Mouse (Mus musculus): ENCODE measurements around the gene Tdp1. TPM values are rescaled to one million over a fixed set of nuclear protein-coding genes. Genes with fewer than 3 reads are reported as not detected.

Gene Tdp1
- polyA plus RNA-seq, 1 experiment from 2014 or later: 46.7 TPM

- no peak overlapping the region for H3K4me3 ChIP-seq (ENCODE audit: low read length)
- peaks cover 14% of the 10 kb centered on the region for H3K36me3 ChIP-seq (ENCODE audit: control insufficient read depth, insufficient read depth, low read length)
Observed at GRCm38 (mm10) chr12:99917800-99918427, 33.6 kb downstream of the Tdp1 start.

GRCm38 (mm10) chr12:99919636-99920035, 35.3 kb downstream of the Tdp1 start:
- Histone ChIP-seq H3K4me1 (ENCODE audit: control insufficient read depth, insufficient read depth, low read depth, low read length) (peaks cover 10% of the 10 kb centered on the region), H3K27ac (ENCODE audit: low read depth, low read length) (no peak overlapping the region), H3K9me3 (ENCODE audit: control insufficient read depth, low read length) (no peaks in the 10 kb centered on the region), H3K4me2 (ENCODE audit: low read length) (no peak overlapping the region), H3K9ac (ENCODE audit: low read depth, low read length) (no peak overlapping the region), H3K4me3 (ENCODE audit: low read length) (no peak overlapping the region), H3K36me3 (ENCODE audit: control insufficient read depth, insufficient read depth, low read length) (peaks cover 7% of the 10 kb centered on the region; the same call in 1 of the 2 replicates), H3K27me3 (replicated peaks; ENCODE audit: control insufficient read depth, insufficient read depth, low read length) (no peaks in the 10 kb centered on the region)
- ATAC-seq: no peak
- 90% methylated on average over 3 of the region's 3 CpGs for WGBS

More at GRCm38 (mm10) chr12:99917800-99918427, 33.6 kb downstream of the Tdp1 start:
- no peak for ATAC-seq
- H3K4me1 ChIP-seq (ENCODE audit: control insufficient read depth, insufficient read depth, low read depth, low read length): no peaks in the 10 kb centered on the region
- H3K9me3 ChIP-seq (ENCODE audit: control insufficient read depth, low read length): no peaks in the 10 kb centered on the region
- 86% methylated on average over 15 of the region's 15 CpGs for WGBS
- H3K4me2 ChIP-seq (ENCODE audit: low read length): no peak overlapping the region
- no peak overlapping the region for H3K27ac ChIP-seq (ENCODE audit: low read depth, low read length)
- H3K9ac ChIP-seq (ENCODE audit: low read depth, low read length): no peak overlapping the region
- no peaks in the 10 kb centered on the region for H3K27me3 ChIP-seq (replicated peaks; ENCODE audit: control insufficient read depth, insufficient read depth, low read length)

GRCm38 (mm10) chr12:99921045-99921444, 36.7 kb downstream of the Tdp1 start:
- no peak for ATAC-seq
- no peak overlapping the region for H3K9ac ChIP-seq (ENCODE audit: low read depth, low read length)
- peaks cover 4% of the 10 kb centered on the region for H3K36me3 ChIP-seq (ENCODE audit: control insufficient read depth, insufficient read depth, low read length)
- no peak overlapping the region for H3K27ac ChIP-seq (ENCODE audit: low read depth, low read length)
- H3K27me3 ChIP-seq (replicated peaks; ENCODE audit: control insufficient read depth, insufficient read depth, low read length): no peaks in the 10 kb centered on the region
- H3K4me3 ChIP-seq (ENCODE audit: low read length): no peak overlapping the region
- peaks cover 10% of the 10 kb centered on the region for H3K4me1 ChIP-seq (ENCODE audit: control insufficient read depth, insufficient read depth, low read depth, low read length)
- H3K4me2 ChIP-seq (ENCODE audit: low read length): no peak overlapping the region
- WGBS: 86% methylated on average over 3 of the region's 3 CpGs
- no peaks in the 10 kb centered on the region for H3K9me3 ChIP-seq (ENCODE audit: control insufficient read depth, low read length)

- H3K9me3 ChIP-seq (ENCODE audit: control insufficient read depth, low read length): no peaks in the 10 kb centered on the region
- peaks cover 10% of the 10 kb centered on the region for H3K4me1 ChIP-seq (ENCODE audit: control insufficient read depth, insufficient read depth, low read depth, low read length)
- 17% methylated on average over 5 of the region's 5 CpGs for WGBS
- H3K4me3 ChIP-seq (ENCODE audit: low read length): no peak overlapping the region
- H3K36me3 ChIP-seq (ENCODE audit: control insufficient read depth, insufficient read depth, low read length): peaks cover 6% of the 10 kb centered on the region
- H3K27me3 ChIP-seq (replicated peaks; ENCODE audit: control insufficient read depth, insufficient read depth, low read length): no peaks in the 10 kb centered on the region
- no peak overlapping the region for H3K4me2 ChIP-seq (ENCODE audit: low read length)
- ATAC-seq: peak; percentile 91
- no peak overlapping the region for H3K9ac ChIP-seq (ENCODE audit: low read depth, low read length)
- H3K27ac ChIP-seq (ENCODE audit: low read depth, low read length): peak overlapping the region; percentile 65
Observed at GRCm38 (mm10) chr12:99923131-99923606, 38.9 kb downstream of the Tdp1 start.

GRCm38 (mm10) chr12:99923703-99924102, 39.4 kb downstream of the Tdp1 start:
- H3K27ac ChIP-seq (ENCODE audit: low read depth, low read length): peak overlapping the region; percentile 65
- 31% methylated on average over 5 of the region's 5 CpGs for WGBS
- peak; percentile 47; the same call in 1 of the 2 replicates for ATAC-seq

GRCm38 (mm10) chr12:99928311-99928710, 44.0 kb downstream of the Tdp1 start:
- no peak overlapping the region for H3K4me2 ChIP-seq (ENCODE audit: low read length)
- no peak for ATAC-seq
- WGBS: 91% methylated on average over 7 of the region's 7 CpGs
- no peaks in the 10 kb centered on the region for H3K9me3 ChIP-seq (ENCODE audit: control insufficient read depth, low read length)
- H3K27ac ChIP-seq (ENCODE audit: low read depth, low read length): no peak overlapping the region
- no peak overlapping the region for H3K9ac ChIP-seq (ENCODE audit: low read depth, low read length)
- no peak overlapping the region for H3K4me3 ChIP-seq (ENCODE audit: low read length)
- no peaks in the 10 kb centered on the region for H3K27me3 ChIP-seq (replicated peaks; ENCODE audit: control insufficient read depth, insufficient read depth, low read length)
- peaks cover 8% of the 10 kb centered on the region for H3K4me1 ChIP-seq (ENCODE audit: control insufficient read depth, insufficient read depth, low read depth, low read length)
- H3K36me3 ChIP-seq (ENCODE audit: control insufficient read depth, insufficient read depth, low read length): peaks cover 6% of the 10 kb centered on the region; the same call in 1 of the 2 replicates

More at GRCm38 (mm10) chr12:99923703-99924102, 39.4 kb downstream of the Tdp1 start:
- H3K4me2 ChIP-seq (ENCODE audit: low read length): no peak overlapping the region
- no peak overlapping the region for H3K9ac ChIP-seq (ENCODE audit: low read depth, low read length)
- no peak overlapping the region for H3K4me3 ChIP-seq (ENCODE audit: low read length)
- no peaks in the 10 kb centered on the region for H3K9me3 ChIP-seq (ENCODE audit: control insufficient read depth, low read length)
- no peaks in the 10 kb centered on the region for H3K27me3 ChIP-seq (replicated peaks; ENCODE audit: control insufficient read depth, insufficient read depth, low read length)
- peaks cover 6% of the 10 kb centered on the region for H3K36me3 ChIP-seq (ENCODE audit: control insufficient read depth, insufficient read depth, low read length)
- peaks cover 10% of the 10 kb centered on the region for H3K4me1 ChIP-seq (ENCODE audit: control insufficient read depth, insufficient read depth, low read depth, low read length)

- no peaks in the 10 kb centered on the region for H3K4me1 ChIP-seq (ENCODE audit: control insufficient read depth, insufficient read depth, low read depth, low read length)
Observed at GRCm38 (mm10) chr12:99929160-99929559, 44.8 kb downstream of the Tdp1 start.

GRCm38 (mm10) chr12:99932245-99932644, 47.9 kb downstream of the Tdp1 start:
- Histone ChIP-seq H3K9me3 (ENCODE audit: control insufficient read depth, low read length) (no peaks in the 10 kb centered on the region), H3K4me3 (ENCODE audit: low read length) (no peak overlapping the region), H3K9ac (ENCODE audit: low read depth, low read length) (no peak overlapping the region), H3K27ac (ENCODE audit: low read depth, low read length) (no peak overlapping the region), H3K4me2 (ENCODE audit: low read length) (no peak overlapping the region), H3K27me3 (replicated peaks; ENCODE audit: control insufficient read depth, insufficient read depth, low read length) (no peaks in the 10 kb centered on the region), H3K4me1 (ENCODE audit: control insufficient read depth, insufficient read depth, low read depth, low read length) (no peaks in the 10 kb centered on the region), H3K36me3 (ENCODE audit: control insufficient read depth, insufficient read depth, low read length) (peaks cover 9% of the 10 kb centered on the region; the same call in 1 of the 2 replicates)
- WGBS: 97% methylated on average over 4 of the region's 4 CpGs
- no peak for ATAC-seq

More at GRCm38 (mm10) chr12:99929160-99929559, 44.8 kb downstream of the Tdp1 start:
- Histone ChIP-seq H3K27me3 (replicated peaks; ENCODE audit: control insufficient read depth, insufficient read depth, low read length) (no peaks in the 10 kb centered on the region), H3K4me3 (ENCODE audit: low read length) (no peak overlapping the region), H3K9me3 (ENCODE audit: control insufficient read depth, low read length) (no peaks in the 10 kb centered on the region), H3K4me2 (ENCODE audit: low read length) (no peak overlapping the region), H3K36me3 (ENCODE audit: control insufficient read depth, insufficient read depth, low read length) (peaks cover 6% of the 10 kb centered on the region; the same call in 1 of the 2 replicates), H3K9ac (ENCODE audit: low read depth, low read length) (no peak overlapping the region), H3K27ac (ENCODE audit: low read depth, low read length) (no peak overlapping the region)
- WGBS: 70% methylated on average over 1 of the region's 1 CpGs
- no peak for ATAC-seq

- H3K36me3 ChIP-seq (ENCODE audit: control insufficient read depth, insufficient read depth, low read length): peaks cover 6% of the 10 kb centered on the region; the same call in 1 of the 2 replicates
- H3K9me3 ChIP-seq (ENCODE audit: control insufficient read depth, low read length): no peaks in the 10 kb centered on the region
- 90% methylated on average over 3 of the region's 3 CpGs for WGBS
- H3K4me3 ChIP-seq (ENCODE audit: low read length): no peak overlapping the region
- no peak for ATAC-seq
- no peak overlapping the region for H3K4me2 ChIP-seq (ENCODE audit: low read length)
- H3K27me3 ChIP-seq (replicated peaks; ENCODE audit: control insufficient read depth, insufficient read depth, low read length): no peaks in the 10 kb centered on the region
- H3K9ac ChIP-seq (ENCODE audit: low read depth, low read length): no peak overlapping the region
- H3K27ac ChIP-seq (ENCODE audit: low read depth, low read length): no peak overlapping the region
- H3K4me1 ChIP-seq (ENCODE audit: control insufficient read depth, insufficient read depth, low read depth, low read length): no peaks in the 10 kb centered on the region
Observed at GRCm38 (mm10) chr12:99933630-99934029, 49.3 kb downstream of the Tdp1 start.

All from hindbrain, embryonic 16.5 days (tissue).